Mouse (Mus musculus) A20 (cell line): ENCODE results near the gene Zfp57.
"Not testable (repeated sequence)": the region's sequence is repeated elsewhere in the genome, so short reads cannot be mapped to it uniquely, and the experiment has no call there.

Experiments used
- DNase-seq: peaks from one replicate; pipeline ENCODE4 v3.0.0-alpha.2; 2011; ENCODE audit warnings: low read depth, low spot score

Zfp57 gene

GRCm38 (mm10) chr17:36995448-36995847 is 5.5 kb upstream of the Zfp57 start:
- DNase-seq, result peak; percentile 50

GRCm38 (mm10) chr17:36997033-36997735 is 3.8 kb upstream of the Zfp57 start:
- peak; percentile 74 for DNase-seq

GRCm38 (mm10) chr17:36998477-36998876 is 2.5 kb upstream of the Zfp57 start:
- no peak for DNase-seq

GRCm38 (mm10) chr17:37002364-37003330 is 1.7 kb downstream of the Zfp57 start:
- no peak for DNase-seq

GRCm38 (mm10) chr17:37003366-37003765 is 2.4 kb downstream of the Zfp57 start:
- no peak for DNase-seq

GRCm38 (mm10) chr17:37008161-37008560 is 7.2 kb downstream of the Zfp57 start:
- no peak for DNase-seq

- DNase-seq, result no peak
These were observed 8.6 kb downstream of the Zfp57 start for GRCm38 (mm10) chr17:37009460-37010042.

GRCm38 (mm10) chr17:37011719-37012118 is 10.8 kb downstream of the Zfp57 start:
- no peak for DNase-seq

- no peak for DNase-seq
These were observed 11.2 kb downstream of the Zfp57 start for GRCm38 (mm10) chr17:37012141-37012540.

- no peak for DNase-seq
These were observed 15.4 kb downstream of the Zfp57 start for GRCm38 (mm10) chr17:37016333-37016732.

- DNase-seq, result no peak
These were observed 17.4 kb downstream of the Zfp57 start for GRCm38 (mm10) chr17:37018328-37018727.

GRCm38 (mm10) chr17:37019242-37019641 is 18.3 kb downstream of the Zfp57 start:
- DNase-seq, result not testable (repeated sequence)

- peak; percentile 67 for DNase-seq
These were observed 21.9 kb downstream of the Zfp57 start, which contains the start of gene Mog for GRCm38 (mm10) chr17:37022628-37023576. TSS of gene Mog (minus strand) at chr17:37023398.

GRCm38 (mm10) chr17:37026425-37026824 is 25.5 kb downstream of the Zfp57 start:
- DNase-seq, result no peak

- no peak for DNase-seq
These were observed 26.5 kb downstream of the Zfp57 start for GRCm38 (mm10) chr17:37027486-37027885.

GRCm38 (mm10) chr17:37028212-37028611 is 27.2 kb downstream of the Zfp57 start:
- no peak for DNase-seq

GRCm38 (mm10) chr17:37028683-37029120 is 27.7 kb downstream of the Zfp57 start:
- peak; percentile 94 for DNase-seq

- no peak for DNase-seq
These were observed 28.2 kb downstream of the Zfp57 start for GRCm38 (mm10) chr17:37029162-37029561.

GRCm38 (mm10) chr17:37039127-37039894 is 38.3 kb downstream of the Zfp57 start:
- DNase-seq, result no peak

- DNase-seq, result peak; percentile 36
These were observed 43.8 kb downstream of the Zfp57 start for GRCm38 (mm10) chr17:37044651-37045244.
